Mouse (Mus musculus) left cerebral cortex, adult 8-10 months (tissue): ENCODE results near the gene Bsg. TPM values are rescaled to one million over a fixed set of nuclear protein-coding genes. Genes with fewer than 3 reads are reported as not detected.

Experiments used
- total RNA-seq, 4 experiments: library from RNA; stranded (reverse); gene quantifications; 2 replicates each; pipeline ENCODE4 v1.2.4; 2022

Bsg gene
- total RNA-seq, 4 experiments from 2014 or later = 545 to 609 (median 570) TPM

Other genes starting within 250 kb of the Bsg start
- not detected for gene Vmn2r83, start 235.8 kb upstream of the Bsg start, total RNA-seq
- 1 to 10 TPM; 4.8 to 6.3 (median 6.1) TPM for gene Plpp2, start 170.7 kb upstream of the Bsg start, total RNA-seq
- gene Mier2, start 149.3 kb upstream of the Bsg start, total RNA-seq = 10 to 100 TPM; 43.1 to 48.8 (median 47.9) TPM
- gene Theg, start 117.2 kb upstream of the Bsg start, total RNA-seq = 1 to 10 TPM in 1 of 4 experiments, under 1 TPM in 3; 0.33 to 1.3 (median 0.90) TPM
- 10 to 100 TPM; 16.1 to 18.6 (median 17.1) TPM for gene C2cd4c, start 90.5 kb upstream of the Bsg start, total RNA-seq
- gene Shc2, start 66.6 kb upstream of the Bsg start, total RNA-seq = 10 to 100 TPM; 40.2 to 48.4 (median 43.4) TPM
- gene Odf3l2, start 58.8 kb upstream of the Bsg start, total RNA-seq = under 1 TPM; 0.42 to 0.70 (median 0.47) TPM
- gene Madcam1, start 39.9 kb upstream of the Bsg start, total RNA-seq = under 1 TPM in 1 of 4 experiments, not detected in 3; 0.35 TPM
- gene Tpgs1, start 35.1 kb upstream of the Bsg start, total RNA-seq = 10 to 100 TPM; 65.1 to 74.5 (median 69.8) TPM
- gene Cdc34, start 22.3 kb upstream of the Bsg start, total RNA-seq = 10 to 100 TPM; 65.7 to 72.5 (median 70.4) TPM
- gene Gzmm, start 15.5 kb upstream of the Bsg start, total RNA-seq = 1 to 10 TPM; 2.2 to 3.6 (median 3.2) TPM
- 100 to 1,000 TPM; 162 to 182 (median 166) TPM for gene Hcn2, start 12.1 kb downstream of the Bsg start, total RNA-seq
- gene Polrmt, start 42.1 kb downstream of the Bsg start, total RNA-seq = 10 to 100 TPM; 47.9 to 56.7 (median 51.6) TPM
- 1 to 10 TPM; 4.7 to 5.9 (median 5.8) TPM for gene Fgf22, start 50.6 kb downstream of the Bsg start, total RNA-seq
- gene Rnf126, start 62.5 kb downstream of the Bsg start, total RNA-seq = 10 to 100 TPM; 76.8 to 92.1 (median 86.8) TPM
- 1 to 10 TPM; 2.5 to 3.6 (median 2.7) TPM for gene Fstl3, start 72.8 kb downstream of the Bsg start, total RNA-seq
- under 1 TPM; 0.14 to 0.63 (median 0.39) TPM for gene Prss57, start 86.5 kb downstream of the Bsg start, total RNA-seq
- 100 to 1,000 TPM; 265 to 281 (median 267) TPM for gene Palm, start 89.1 kb downstream of the Bsg start, total RNA-seq
- under 1 TPM; 0.32 to 0.89 (median 0.54) TPM for gene Misp, start 116.5 kb downstream of the Bsg start, total RNA-seq
- 10 to 100 TPM; 59.3 to 67.3 (median 63.6) TPM for gene Ptbp1, start 149.9 kb downstream of the Bsg start, total RNA-seq
- 1 to 10 TPM; 2.4 to 3.2 (median 2.7) TPM for gene Prtn3, start 170.0 kb downstream of the Bsg start, total RNA-seq
- 10 to 100 TPM; 49.7 to 56.0 (median 52.7) TPM for gene Plppr3, start 170.1 kb downstream of the Bsg start, total RNA-seq
- not detected for gene Elane, start 181.8 kb downstream of the Bsg start, total RNA-seq
- gene Cfd, start 186.4 kb downstream of the Bsg start, total RNA-seq = not detected
- 10 to 100 TPM; 51.9 to 68.0 (median 61.4) TPM for gene Med16, start 204.4 kb downstream of the Bsg start, total RNA-seq
- not detected for gene Gm26602, start 206.4 kb downstream of the Bsg start, total RNA-seq
- 1 to 10 TPM; 5.8 to 8.3 (median 6.4) TPM for gene Kiss1r, start 212.5 kb downstream of the Bsg start, total RNA-seq
- gene R3hdm4, start 216.7 kb downstream of the Bsg start, total RNA-seq = 100 to 1,000 TPM; 312 to 357 (median 346) TPM
- 1 to 10 TPM; 5.0 to 7.8 (median 7.5) TPM for gene Arid3a, start 222.6 kb downstream of the Bsg start, total RNA-seq